Mouse (Mus musculus): ENCODE data around the gene Flt3. TPM values are rescaled to one million over a fixed set of nuclear protein-coding genes. Genes with fewer than 3 reads are reported as not detected.

Flt3 gene
- total RNA-seq, 4 experiments from 2014 or later: 8.3 to 11.6 (median 8.8) TPM

DNA sequence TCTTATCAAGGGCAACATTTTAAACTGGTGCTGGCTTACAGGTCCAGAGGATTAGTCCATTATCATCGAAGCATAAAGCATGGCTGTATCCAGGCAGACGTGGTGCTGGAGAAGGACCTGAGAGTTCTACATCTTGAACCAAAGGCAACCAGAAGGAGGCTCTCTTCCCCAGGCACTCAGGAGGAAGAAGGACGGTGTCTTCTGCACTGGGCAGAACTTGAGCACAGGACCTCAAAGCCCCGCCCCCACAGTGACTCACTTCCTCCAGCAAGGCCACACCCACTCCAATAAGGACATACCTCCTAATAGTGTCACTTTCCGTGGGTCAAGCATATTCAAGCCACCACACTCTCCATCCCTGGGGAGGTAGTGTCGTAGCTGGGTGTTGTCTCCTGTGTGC, 10.3 kb upstream of the Flt3 start:
- no peak for DNase-seq (ENCODE audit: low spot score in 2 of 2)

DNA sequence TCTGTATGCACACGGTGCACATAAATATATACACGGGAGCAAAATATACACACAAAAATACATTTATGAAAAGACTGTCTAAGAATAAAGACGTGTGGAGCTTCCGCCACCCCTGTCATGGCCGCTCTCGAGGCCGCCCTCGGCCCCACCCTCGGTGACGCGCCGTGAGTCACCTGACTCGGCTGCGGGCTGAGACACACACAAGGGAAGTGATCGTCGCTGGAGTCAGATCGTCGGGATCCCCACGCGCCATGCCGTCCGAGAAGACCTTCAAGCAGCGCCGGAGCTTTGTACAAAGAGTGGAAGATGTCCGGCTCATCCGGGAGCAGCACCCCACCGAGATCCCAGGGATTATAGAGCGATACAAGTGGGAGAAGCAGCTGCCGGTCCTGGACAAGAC, 8.4 kb upstream of the Flt3 start:
- DNase-seq (ENCODE audit: low spot score in 2 of 2): no peak

DNA sequence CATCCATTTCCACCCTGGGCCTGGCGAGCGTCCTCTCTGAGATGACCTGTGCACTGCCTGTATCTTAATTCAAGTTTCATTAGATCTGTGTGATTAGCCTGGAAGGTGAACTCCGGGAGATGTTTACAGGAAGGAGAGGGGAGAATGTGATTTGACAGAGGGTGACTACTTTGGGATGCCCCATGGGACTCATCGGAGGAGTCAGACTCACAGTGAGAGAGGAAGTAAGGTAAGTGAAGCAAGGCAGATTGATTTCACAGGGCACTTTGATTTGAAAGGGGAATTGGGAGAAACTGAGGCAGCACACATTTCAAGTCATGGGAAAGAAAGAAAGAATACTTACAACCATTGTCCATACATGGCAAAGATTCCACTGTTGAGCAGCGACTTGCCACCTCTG, 5.8 kb upstream of the Flt3 start:
- DNase-seq (ENCODE audit: low spot score in 2 of 2): no peak

DNA sequence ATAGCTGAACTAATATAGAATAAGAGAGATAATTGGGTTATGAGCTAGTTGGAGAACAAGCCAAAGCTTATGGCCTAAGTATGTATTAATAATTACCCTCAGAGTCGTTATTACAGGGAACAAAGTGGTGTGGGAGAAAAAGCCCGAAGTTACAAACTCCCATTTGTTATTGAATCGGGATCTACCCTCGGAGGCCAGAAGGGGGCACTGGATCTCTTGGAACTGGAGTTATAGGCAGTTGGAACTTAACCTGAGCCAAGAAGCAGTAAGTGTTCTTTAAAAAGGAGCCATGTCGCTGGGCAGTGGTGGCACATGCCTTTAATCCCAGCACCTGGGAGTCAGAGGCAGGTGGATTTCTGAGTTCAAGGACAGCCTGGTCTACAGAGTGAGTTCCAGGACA, 2.2 kb upstream of the Flt3 start:
- DNase-seq (ENCODE audit: low spot score in 2 of 2): no peak

DNA sequence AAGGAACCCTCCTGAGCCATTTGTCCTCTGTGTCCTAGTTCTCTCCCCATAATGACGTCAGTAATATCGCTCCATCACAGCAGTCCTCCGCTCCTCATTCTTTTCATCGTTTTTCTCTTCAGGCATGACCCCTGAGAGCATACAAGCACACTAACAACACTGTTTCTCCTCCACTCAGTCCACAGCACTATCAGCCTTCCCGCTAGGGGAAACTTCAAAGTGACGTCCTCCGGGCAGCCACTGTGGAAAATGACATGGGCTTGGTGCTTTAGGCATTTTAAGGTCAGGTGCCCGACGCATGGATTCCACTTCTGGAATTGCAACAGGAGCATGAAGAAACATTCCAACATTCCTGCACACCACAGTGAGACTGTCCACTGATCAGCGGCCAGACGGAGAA, 735 bp upstream of the Flt3 start:
- DNase-seq (ENCODE audit: low spot score in 2 of 2): no peak

DNA sequence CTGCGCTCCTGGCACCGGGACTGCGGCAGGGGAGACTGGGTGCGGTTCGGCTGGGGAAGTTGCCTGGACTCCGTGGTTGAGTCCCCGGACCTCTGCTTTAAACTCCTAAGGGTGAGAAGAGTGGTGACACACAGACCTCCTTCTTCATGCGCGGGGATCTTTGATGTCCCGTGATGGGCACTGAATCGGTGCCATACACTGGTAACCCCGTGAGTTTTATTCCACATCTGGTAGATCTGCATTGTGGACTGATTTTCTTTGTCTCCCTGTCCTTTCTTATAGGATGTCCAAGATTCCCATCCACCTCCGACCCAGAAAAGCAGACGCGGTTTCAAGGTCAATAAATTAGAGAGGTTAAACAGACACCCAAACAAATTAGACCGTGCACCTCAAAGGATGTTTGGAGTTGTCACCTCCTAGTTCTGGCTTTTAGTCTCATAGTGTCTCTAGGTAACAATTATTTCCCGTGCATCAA, 253 bp upstream of the Flt3 start:
- DNase-seq (ENCODE audit: low spot score in 2 of 2): no peak

DNA sequence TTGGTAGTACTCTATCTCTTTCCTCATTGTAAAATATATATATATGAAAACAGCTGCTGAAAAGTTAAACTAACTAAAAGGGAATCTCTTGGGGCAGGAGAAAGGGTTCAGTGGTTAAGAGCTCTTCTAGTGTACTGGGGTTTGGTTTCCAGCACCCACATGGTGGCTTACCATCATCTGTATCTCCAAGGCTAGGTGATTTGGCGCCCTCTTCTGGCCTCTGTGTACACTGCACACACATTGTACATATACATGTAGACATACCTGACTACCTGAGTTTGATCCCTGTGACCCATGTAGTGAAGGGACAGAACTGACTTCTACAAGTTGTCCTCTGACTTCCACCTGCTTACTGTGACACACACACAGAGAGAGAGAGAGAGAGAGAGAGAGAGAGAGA, 5.2 kb downstream of the Flt3 start:
- DNase-seq (ENCODE audit: low spot score in 2 of 2): no peak

DNA sequence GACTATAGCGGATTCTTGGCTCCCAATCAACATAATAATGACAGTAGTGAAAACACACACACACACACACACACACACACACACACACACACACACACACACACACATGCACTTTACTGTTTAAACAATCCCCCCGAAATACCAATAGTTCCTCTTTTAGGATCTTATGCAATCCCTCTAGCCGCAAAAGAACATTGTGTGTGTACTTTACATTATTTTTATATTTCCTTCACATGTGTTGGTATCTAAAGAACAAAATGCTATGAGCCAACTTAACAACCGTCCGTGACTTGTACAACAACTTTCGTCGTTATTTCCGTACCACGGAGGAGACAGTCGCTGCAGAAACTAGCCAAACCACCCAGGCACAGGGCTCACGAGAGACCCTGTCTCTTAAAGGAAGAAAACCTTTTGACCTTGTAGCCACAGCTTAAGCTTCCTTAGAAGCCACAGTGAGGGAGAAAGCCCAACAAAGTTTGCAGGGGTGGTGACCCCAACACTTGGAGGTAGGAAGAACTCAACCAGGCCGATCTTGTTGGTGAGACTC, 7.5 kb downstream of the Flt3 start:
- DNase-seq (ENCODE audit: low spot score in 2 of 2): no peak

DNA sequence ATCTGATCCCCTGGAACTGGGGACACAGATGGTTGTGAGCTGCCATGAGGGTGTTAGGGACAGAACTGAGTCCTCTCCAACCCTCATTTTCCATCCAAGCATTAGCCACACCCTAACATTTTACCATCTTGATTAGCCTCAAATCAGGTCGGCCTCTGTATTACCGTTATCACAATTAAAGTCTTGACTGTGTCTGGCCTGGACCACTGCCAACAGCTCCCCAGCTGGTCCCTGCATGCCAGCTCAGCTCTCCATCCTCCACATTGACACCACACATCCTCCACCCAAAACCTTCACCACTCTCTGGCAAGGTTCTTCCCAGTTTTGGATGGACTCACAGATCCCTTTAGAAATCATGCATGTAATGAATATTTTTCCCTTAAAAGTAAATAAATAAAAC, 9.5 kb downstream of the Flt3 start:
- peak in 1 of 2 experiments; percentile 43 for DNase-seq (ENCODE audit: low spot score in 2 of 2)

DNA sequence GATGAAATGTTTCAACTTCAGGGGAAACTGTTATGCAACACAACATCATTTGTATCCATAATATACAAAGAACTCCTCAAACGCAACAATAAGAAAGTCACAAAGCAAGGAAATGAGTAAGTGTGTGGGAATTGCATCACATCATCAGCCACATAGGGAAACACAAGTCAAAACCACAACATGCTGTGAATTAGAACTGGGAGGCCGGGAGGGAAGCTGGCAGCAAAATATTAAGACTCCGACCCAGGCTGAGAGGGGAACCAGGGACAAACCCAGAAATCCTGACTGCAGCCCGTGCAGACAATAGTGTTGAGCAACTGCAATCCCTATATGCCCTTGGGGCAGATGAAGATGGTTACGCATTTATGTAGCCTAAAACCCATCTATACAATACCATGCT, 11.2 kb downstream of the Flt3 start:
- no peak for DNase-seq (ENCODE audit: low spot score in 2 of 2)

DNA sequence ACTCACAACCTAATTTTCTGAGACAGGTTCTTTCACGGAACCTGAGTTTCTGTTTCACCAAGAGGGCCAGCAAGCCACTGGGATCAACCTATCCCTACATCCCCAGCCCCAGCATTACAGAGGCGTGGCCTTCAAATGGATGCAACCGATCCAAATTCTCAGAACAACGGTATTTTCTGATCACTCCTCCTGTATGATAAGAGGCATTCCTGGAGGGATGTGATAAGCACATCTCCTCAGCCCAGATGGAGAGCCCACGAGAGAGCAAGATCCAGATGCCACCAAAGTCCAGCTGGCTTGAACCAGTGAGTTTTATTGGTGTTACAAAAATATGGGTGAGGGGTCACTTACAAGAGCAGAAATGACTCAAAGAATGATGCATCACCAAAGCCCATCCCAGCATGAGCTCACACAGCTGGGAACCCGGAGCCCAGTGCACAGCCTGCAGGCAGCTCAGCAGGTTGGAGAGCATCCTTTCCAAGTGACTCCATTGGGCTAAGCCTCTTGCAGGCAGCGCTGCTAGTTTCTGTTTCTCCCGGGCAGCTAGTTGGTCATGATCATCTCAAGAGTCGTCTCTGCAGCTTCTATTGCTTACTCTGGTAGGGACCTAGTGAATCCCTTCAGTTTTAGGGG, 11.8 kb downstream of the Flt3 start:
- no peak for DNase-seq (ENCODE audit: low spot score in 2 of 2)

DNA sequence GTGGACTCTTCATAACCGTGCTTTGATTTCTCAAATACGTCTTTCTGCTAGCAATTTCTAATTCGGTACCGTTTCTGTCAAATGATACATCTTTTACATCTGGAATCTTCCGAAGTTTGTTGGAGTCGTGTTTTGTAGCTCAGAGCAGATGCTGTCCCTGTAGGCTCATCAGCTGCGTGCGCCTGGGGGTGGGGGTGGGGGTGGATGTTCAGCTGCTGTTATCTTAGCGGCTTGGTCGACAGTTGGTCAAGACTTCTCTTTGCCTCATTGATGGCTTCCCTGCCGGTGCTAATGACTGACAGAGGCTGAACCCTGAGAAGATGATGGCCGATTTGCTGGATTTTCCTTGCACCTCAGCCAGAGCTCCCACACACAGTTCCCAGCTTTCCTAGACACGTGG, 13.4 kb downstream of the Flt3 start:
- DNase-seq (ENCODE audit: low spot score in 2 of 2): no peak

DNA sequence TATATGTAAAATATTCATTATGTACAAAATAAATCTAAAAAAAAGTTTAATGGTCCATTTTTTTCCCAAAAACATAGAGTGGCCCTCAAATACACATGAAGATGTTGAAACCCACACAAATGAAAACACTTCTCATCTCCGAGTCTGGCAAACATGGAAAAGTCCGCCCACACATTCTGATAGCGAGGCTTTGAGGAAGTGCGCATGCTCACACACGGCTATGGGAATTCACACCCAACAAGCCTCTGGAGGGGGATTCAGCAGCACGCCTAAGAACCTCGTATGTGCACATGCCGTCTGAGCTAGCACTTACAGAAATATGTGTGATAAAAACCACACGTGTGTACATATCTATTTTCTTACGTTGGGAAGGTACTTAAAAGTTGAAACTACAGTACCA, 18.9 kb downstream of the Flt3 start:
- DNase-seq (ENCODE audit: low spot score in 2 of 2): peak; percentile 49 to 56

DNA sequence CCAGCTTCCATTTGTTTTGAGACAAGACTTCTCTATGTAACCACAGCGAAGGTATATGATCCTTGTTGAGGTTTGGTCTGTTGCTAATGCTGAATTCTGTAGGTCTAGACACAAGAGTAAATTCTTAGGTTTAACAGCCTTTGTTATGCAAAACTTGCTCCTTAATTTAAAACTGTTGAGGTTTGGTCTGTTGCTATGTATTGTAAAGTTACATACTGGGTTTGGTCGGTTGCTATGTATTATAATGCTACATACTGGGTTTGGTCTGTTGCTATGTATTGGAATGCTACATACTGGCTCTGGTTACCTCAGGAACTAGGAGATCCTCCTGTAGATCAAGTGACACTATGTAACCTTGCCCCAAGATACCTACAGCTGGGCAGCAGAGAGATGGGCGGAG, 20.8 kb downstream of the Flt3 start:
- DNase-seq (ENCODE audit: low spot score in 2 of 2): no peak

DNA sequence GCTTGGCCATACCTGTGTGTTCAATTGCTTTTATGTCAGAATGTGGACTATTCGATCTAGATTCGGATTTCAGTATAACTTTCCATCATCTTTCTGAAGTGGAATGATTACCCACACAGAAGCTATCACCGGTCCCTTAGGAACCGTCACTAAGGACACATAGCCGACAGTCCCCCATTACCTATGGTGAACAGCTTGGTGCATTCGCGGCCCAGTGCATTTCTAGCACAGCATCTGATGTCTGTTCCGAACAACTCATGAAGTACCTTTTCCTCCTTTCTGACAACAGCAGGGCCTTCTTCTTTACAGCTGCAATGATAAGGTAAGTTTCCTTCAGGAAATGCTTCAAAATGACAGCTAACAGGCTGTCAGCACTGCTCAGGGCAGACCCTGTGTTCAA, 30.0 kb downstream of the Flt3 start:
- DNase-seq (ENCODE audit: low spot score in 2 of 2): no peak

DNA sequence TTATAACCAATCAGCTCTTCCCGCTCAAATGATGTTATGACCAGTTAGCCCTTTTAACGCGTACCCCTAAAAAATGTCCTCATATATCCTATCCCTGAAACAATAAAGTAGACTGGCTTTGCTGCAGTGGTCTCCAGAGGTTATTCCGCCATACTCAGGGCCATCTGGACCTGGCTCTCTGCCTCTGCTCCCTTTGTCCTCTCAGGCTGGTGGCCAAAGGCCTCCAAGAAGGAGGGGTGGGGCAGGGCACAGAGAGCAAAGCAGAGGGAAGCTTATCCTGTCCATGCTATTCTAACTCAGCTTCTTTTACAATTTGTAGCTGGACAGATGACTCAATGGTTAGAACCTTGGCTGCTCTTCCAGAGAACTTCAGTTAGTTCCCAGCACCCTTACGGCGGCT, 32.1 kb downstream of the Flt3 start:
- DNase-seq (ENCODE audit: low spot score in 2 of 2): no peak

DNA sequence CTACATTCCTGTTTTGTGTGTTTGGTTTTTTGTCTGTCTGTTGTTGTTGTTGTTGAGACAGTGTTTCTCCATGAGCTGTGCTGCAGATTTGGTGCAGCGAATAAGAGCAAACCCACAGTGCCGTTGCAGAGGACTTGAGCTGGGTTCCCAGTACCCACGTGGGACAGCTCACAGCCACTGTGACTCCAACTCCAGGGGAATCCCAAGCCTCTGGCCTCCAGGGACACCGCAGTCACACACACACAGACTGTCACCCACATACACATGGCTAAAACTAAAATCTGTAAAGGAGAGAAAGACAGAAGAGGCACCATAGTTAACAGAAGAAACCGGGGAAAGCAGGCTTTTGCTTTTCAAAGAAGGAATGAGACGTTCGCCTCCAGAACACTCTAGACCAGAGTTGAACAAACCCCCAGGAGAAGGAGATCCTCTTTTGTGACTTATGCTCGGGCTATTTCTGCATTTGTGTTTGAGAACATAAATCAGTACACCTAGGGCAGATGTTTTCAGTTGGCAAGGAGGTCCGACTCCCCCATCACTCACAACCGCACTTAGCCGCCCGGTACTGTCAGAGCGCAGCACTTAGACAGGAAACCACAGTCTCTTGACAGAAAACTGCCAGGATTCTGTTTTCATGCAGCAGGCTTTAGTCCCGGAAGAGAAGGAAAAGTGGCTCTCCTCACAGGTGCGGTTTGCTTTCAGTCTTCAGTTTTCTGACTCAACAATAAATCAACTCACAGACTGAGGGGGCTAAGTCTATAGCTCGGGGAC, 34.1 kb downstream of the Flt3 start:
- no peak for DNase-seq (ENCODE audit: low spot score in 2 of 2)

DNA sequence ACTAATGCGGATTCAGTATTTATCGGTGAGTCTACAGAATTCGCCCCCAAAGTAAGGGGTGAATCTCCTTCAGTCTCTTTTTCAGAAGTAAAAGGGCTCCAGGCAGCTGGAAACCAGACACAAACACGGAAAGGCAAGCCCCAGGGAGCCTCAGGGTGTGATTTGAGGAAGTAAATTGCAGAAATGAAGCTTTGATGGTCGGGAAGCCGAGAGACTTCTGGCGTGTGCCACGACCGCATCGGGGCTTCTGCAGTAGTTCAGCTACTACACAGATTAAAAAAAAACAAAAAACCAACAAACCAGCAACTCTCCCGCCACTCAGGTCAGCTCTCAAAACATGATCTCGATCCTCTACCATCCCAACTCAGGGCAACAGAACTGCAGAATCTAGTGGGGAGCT, 37.2 kb downstream of the Flt3 start:
- DNase-seq (ENCODE audit: low spot score in 2 of 2): no peak

DNA sequence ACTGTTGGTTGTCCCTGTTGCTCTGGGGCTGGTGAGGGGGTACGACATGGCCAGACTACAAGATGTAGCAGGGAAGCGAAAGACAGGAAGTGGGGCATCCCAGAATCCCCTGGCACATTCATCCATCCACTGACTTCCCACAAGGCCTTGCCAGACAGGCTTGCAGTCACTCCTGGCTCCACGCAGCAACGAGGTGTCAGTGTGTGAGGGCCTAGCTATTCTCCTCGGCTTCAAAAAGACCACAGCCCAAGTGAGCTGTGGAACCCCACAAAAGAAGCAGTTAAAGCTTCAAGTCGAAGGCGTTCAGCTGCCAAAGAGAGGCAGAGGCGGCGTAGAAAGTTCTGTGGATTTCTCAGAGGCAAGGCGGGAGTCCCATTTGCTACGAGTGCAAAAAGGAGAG, 41.8 kb downstream of the Flt3 start:
- no peak for DNase-seq (ENCODE audit: low spot score in 2 of 2)

DNA sequence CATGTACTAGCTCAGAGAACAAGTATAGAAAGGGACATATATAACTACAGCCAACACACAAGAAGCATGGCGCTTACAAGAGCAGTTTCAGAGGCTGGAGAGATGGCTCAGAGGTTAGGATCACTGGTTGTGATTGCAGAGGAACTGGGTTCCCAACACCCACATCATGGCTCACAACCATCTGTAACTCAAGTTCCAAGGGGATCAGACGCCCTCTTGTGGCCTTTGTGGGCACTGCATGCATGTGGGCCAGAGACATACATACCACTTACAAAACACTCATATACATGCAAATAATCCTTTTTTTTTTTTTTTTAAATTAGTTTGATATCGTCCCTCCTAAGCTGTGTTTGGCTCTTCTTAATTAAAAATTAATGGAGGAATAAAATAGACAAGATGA, 42.8 kb downstream of the Flt3 start:
- no peak for DNase-seq (ENCODE audit: low spot score in 2 of 2)

DNA sequence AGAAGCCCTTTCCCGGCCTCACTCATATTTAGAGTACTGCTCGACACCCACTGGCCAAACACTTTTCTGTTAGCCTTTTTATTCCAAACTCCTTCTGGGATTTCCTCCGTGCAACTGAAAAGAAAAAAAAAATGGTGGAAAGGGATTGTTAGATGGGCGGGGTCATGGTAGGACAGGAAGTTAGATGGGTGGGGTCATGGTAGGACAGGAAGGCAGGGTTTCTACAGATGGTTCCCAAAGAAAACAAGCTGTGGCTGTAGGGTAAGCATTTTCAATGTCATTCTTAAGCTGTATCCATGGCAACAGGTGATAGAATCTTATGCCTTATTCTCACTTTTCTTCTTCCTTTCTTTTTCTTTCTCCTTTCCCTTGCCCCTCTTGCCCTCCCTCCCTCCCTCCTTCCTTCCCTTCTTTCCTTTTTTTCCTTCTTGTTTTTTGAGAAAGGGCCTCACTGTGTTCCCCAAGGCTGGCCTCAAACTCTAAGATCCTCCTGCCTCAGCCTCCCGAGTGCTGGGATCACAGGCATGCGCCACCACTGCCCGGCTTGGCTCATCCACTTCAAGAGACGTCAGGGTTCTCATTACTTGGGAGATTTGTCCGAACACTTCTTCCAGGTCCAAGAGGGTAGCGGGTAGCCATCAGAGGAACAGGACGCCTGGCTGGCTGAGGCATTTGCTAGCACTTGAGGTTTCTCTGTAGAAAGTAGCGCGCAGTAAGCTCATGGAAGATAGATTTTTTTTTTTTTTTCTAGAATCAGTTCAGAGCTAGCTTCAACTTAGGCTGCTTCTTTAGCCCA, 43.8 kb downstream of the Flt3 start:
- no peak for DNase-seq (ENCODE audit: low spot score in 2 of 2)

DNA sequence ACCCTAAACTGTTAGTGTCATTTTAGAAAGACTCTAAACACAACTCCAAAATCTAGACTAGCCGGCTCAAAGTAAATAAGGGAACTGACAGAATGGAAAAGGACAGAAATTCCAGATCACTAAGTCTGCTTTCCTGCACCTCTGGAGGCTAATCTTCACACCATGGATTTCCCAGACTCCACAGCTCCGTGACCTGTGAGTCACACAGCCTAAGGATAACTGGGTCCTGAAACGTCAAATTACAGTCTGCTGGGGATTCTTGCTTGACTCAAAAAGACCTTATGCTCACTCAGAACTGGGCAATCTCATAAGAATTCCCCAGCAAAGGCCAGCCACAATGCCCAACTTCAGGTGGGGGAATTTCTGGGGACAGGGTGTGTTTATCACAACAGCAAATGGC, 44.5 kb downstream of the Flt3 start:
- DNase-seq (ENCODE audit: low spot score in 2 of 2): no peak
